Mouse (Mus musculus) forebrain, embryonic 11.5 days (tissue): Measurements from ENCODE around the gene Ryr2. TPM values are rescaled to one million over a fixed set of nuclear protein-coding genes. Genes with fewer than 3 reads are reported as not detected.

Source experiments
- ATAC-seq: fragments of 200-750 bp; cut with Nextera tagmentation; replicated peaks from 2 replicates; pipeline ENCODE4 v1.8.0; 2017; ENCODE audit warnings: moderate TSS enrichment; ENCODE audit not compliant: low FRiP score
- DNase-seq: peaks from one replicate; pipeline ENCODE4 v3.0.0-alpha.2; 2017; ENCODE audit warnings: low spot score
- H3K27ac ChIP-seq: fragments of 300-500 bp; sonication (generic); 2 replicates; pipeline ENCODE4 v1.5.1; 2014; ENCODE audit warnings: low read depth, low read length
- H3K27me3 ChIP-seq: fragments of 300-500 bp; sonication (generic); 2 replicates; pipeline ENCODE4 v1.6.1; 2014; ENCODE audit warnings: mild to moderate bottlenecking, low read length, mixed read lengths; ENCODE audit not compliant: control insufficient read depth, insufficient read depth
- H3K36me3 ChIP-seq: fragments of 300-500 bp; sonication (generic); 2 replicates; pipeline ENCODE4 v1.6.1; 2014; ENCODE audit warnings: mild to moderate bottlenecking, low read length, moderate library complexity, mixed read lengths; ENCODE audit not compliant: control insufficient read depth, insufficient read depth
- H3K4me1 ChIP-seq: fragments of 300-500 bp; sonication (generic); replicated peaks from 2 replicates; pipeline ENCODE4 v1.6.1; 2014; ENCODE audit warnings: low read length, mixed read lengths; ENCODE audit not compliant: control insufficient read depth, insufficient read depth
- H3K4me2 ChIP-seq: fragments of 300-500 bp; sonication (generic); 2 replicates; pipeline ENCODE4 v1.6.1; 2014; ENCODE audit warnings: low read depth, mild to moderate bottlenecking, low read length, moderate library complexity, mixed read lengths; ENCODE audit not compliant: severe bottlenecking
- H3K4me3 ChIP-seq: fragments of 300-500 bp; sonication (generic); 2 replicates; pipeline ENCODE4 v1.5.1; 2014; ENCODE audit warnings: low read depth, low read length
- H3K9ac ChIP-seq: fragments of 300-500 bp; sonication (generic); 2 replicates; pipeline ENCODE4 v1.6.1; 2014; ENCODE audit warnings: low read length
- H3K9me3 ChIP-seq: fragments of 300-500 bp; sonication (generic); 2 replicates; pipeline ENCODE4 v1.6.1; 2016; ENCODE audit warnings: low read length, mixed read lengths; ENCODE audit not compliant: control insufficient read depth
- WGBS: fragments of 180-500 bp; shearing (Covaris S2); extraction: QIAGEN DNeasy Blood & Tissue Kit; methylation state at CpG from one replicate; pipeline ENCODE4 v1.1.7; 2014; 5-methylcytosine and 5-hydroxymethylcytosine counted together
- polyA plus RNA-seq: library from polyadenylated mRNA; unstranded; fragments of >200 nt; fragmentation: Nextera tagmentation; extraction: Ambion mirVana; gene quantifications from 2 replicates; pipeline ENCODE4 v1.2.1, GENCODE M21; 2014

The Ryr2 gene
- polyA plus RNA-seq, 1 experiment from 2014 or later, result 0.51 TPM

- DNase-seq (no peak), ATAC-seq (no peak)
- Histone ChIP-seq H3K27ac (no peak overlapping the region), H3K9me3 (no peaks in the 10 kb centered on the region), H3K9ac (no peak overlapping the region), H3K27me3 (no peaks in the 10 kb centered on the region), H3K36me3 (no peaks in the 10 kb centered on the region), H3K4me1 (no peaks in the 10 kb centered on the region), H3K4me2 (no peak overlapping the region), H3K4me3 (no peak overlapping the region)
- 91% methylated on average over 7 of the region's 7 CpGs for WGBS
These were observed 574.5 kb downstream of the Ryr2 start for GRCm38 (mm10) chr13:11532014-11532890.

GRCm38 (mm10) chr13:11523612-11524011 lies 583.1 kb downstream of the Ryr2 start:
- Histone ChIP-seq H3K9ac (no peak overlapping the region), H3K36me3 (no peaks in the 10 kb centered on the region), H3K4me1 (no peaks in the 10 kb centered on the region), H3K27me3 (no peaks in the 10 kb centered on the region), H3K4me2 (no peak overlapping the region), H3K9me3 (no peaks in the 10 kb centered on the region), H3K27ac (no peak overlapping the region), H3K4me3 (no peak overlapping the region)
- ATAC-seq (no peak), DNase-seq (no peak)
- 92% methylated on average over 4 of the region's 4 CpGs for WGBS

- DNase-seq (no peak), ATAC-seq (no peak)
- no peaks in the 10 kb centered on the region for H3K4me1 ChIP-seq
These were observed 586.0 kb downstream of the Ryr2 start for GRCm38 (mm10) chr13:11520765-11521164.

GRCm38 (mm10) chr13:11511540-11512177 lies 595.1 kb downstream of the Ryr2 start:
- no peak overlapping the region for H3K27ac ChIP-seq
- no peaks in the 10 kb centered on the region for H3K9me3 ChIP-seq
- no peak overlapping the region for H3K9ac ChIP-seq
- no peak overlapping the region for H3K4me3 ChIP-seq
- no peaks in the 10 kb centered on the region for H3K27me3 ChIP-seq
- WGBS, result 71% methylated on average over 2 of the region's 2 CpGs
- no peaks in the 10 kb centered on the region for H3K36me3 ChIP-seq
- H3K4me2 ChIP-seq, result no peak overlapping the region
- no peak for DNase-seq
- no peaks in the 10 kb centered on the region for H3K4me1 ChIP-seq
- no peak for ATAC-seq

More at GRCm38 (mm10) chr13:11520765-11521164, 586.0 kb downstream of the Ryr2 start:
- no peak overlapping the region for H3K9ac ChIP-seq
- no peak overlapping the region for H3K4me3 ChIP-seq
- WGBS, result 81% methylated on average over 2 of the region's 2 CpGs
- no peak overlapping the region for H3K4me2 ChIP-seq
- H3K27me3 ChIP-seq, result no peaks in the 10 kb centered on the region
- no peaks in the 10 kb centered on the region for H3K36me3 ChIP-seq
- no peak overlapping the region for H3K27ac ChIP-seq
- H3K9me3 ChIP-seq, result no peaks in the 10 kb centered on the region

Other genes starting within 250 kb of the Ryr2 start
- gene Mtr, start 151.2 kb upstream of the Ryr2 start, polyA plus RNA-seq, result 16.1 and 16.3 TPM in 2 replicates
- 0.41 and 0.65 TPM in 2 replicates for gene Actn2, start 233.8 kb upstream of the Ryr2 start, polyA plus RNA-seq